Comparison of ENCODE assay signal across 33 mouse cellular contexts in genomic region chr9:103208802-103209423, GRCm38 (mm10). TPM values are rescaled to one million over a fixed set of nuclear protein-coding genes. Genes with fewer than 3 reads are reported as not detected.
DNase-seq lines count a peak whose midpoint lies in the region; ATAC-seq and TF ChIP-seq lines count a peak whose summit lies in the region.
"Had no signal": no experiment of that assay in that cellular context is flagged by ENCODE, and none has a peak within 500 bp of the region (broad histone marks: within the 10 kb centered on the region; RNA-seq: fewer than 3 reads in every experiment).

No protein-coding gene starts in this region.

- DNase-seq in forebrain, embryonic 14.5 days (ENCODE audit: low spot score): peak; percentile 14
- peak; percentile 36 for DNase-seq in midbrain, postnatal 0 days (ENCODE audit: low spot score)
- DNase-seq in midbrain, embryonic 10.5 days (ENCODE audit: low spot score): no peak
- peak; percentile 39 for DNase-seq in hindbrain, postnatal 0 days (ENCODE audit: low spot score)
- peak; percentile 24 for DNase-seq in yolk sac, embryonic 10.5 days (ENCODE audit: low spot score)
- no peak for DNase-seq in lung, postnatal 10 days
- no peak for DNase-seq in heart, postnatal 10 days
- DNase-seq: adrenal gland, postnatal 14 days; cerebellum, adult 11-12 months; cerebellum, adult 9-11 months; embryo, embryonic 11 days; gastrocnemius, postnatal 10 days; heart, postnatal 14 days; kidney, adult 2 months; kidney, postnatal 10 days; layer of hippocampus, postnatal 36 days; lung, embryonic 14.5 days had no signal

- TF ChIP-seq CTCF in midbrain, postnatal 0 days (IDR thresholded peaks at IDR 0.05): no peak
- no peak for TF ChIP-seq CTCF in hindbrain, postnatal 0 days (IDR thresholded peaks at IDR 0.05; ENCODE audit: low read depth)

- ATAC-seq in forebrain, embryonic 14.5 days: no peak
- no peak for ATAC-seq in forebrain, embryonic 12.5 days (ENCODE audit: low FRiP score)
- no peak for ATAC-seq in midbrain, postnatal 0 days (ENCODE audit: low FRiP score)
- peak; percentile 61; the same call in 1 of the 2 replicates for ATAC-seq in hindbrain, postnatal 0 days
- ATAC-seq: Patski had no signal

- 38% methylated on average over 6 of the region's 6 CpGs for WGBS in forebrain, embryonic 14.5 days
- WGBS in forebrain, embryonic 12.5 days: 50% methylated on average over 6 of the region's 6 CpGs
- 42% methylated on average over 6 of the region's 6 CpGs for WGBS in midbrain, postnatal 0 days
- WGBS in midbrain, embryonic 10.5 days: 60% methylated on average over 6 of the region's 6 CpGs
- 38% methylated on average over 6 of the region's 6 CpGs for WGBS in hindbrain, postnatal 0 days

- H3K27me3 ChIP-seq in forebrain, embryonic 14.5 days (replicated peaks; ENCODE audit: control insufficient read depth, insufficient read depth, low read length): no peaks in the 10 kb centered on the region
- no peaks in the 10 kb centered on the region for H3K27me3 ChIP-seq in forebrain, embryonic 12.5 days
- H3K27me3 ChIP-seq in midbrain, postnatal 0 days (ENCODE audit: insufficient read depth, low read length): no peaks in the 10 kb centered on the region
- H3K27me3 ChIP-seq in midbrain, embryonic 10.5 days (ENCODE audit: low read depth, poor library complexity, severe bottlenecking): no peaks in the 10 kb centered on the region
- no peaks in the 10 kb centered on the region for H3K27me3 ChIP-seq in hindbrain, postnatal 0 days (ENCODE audit: insufficient read depth, low read length)
- H3K27me3 ChIP-seq: embryonic facial prominence, embryonic 12.5 days; hindbrain, embryonic 15.5 days; intestine, embryonic 15.5 days; limb, embryonic 15.5 days; liver, embryonic 15.5 days; midbrain, embryonic 12.5 days; stomach, embryonic 15.5 days had no signal

- no peak overlapping the region for H3K4me2 ChIP-seq in forebrain, embryonic 14.5 days (ENCODE audit: low read length)
- H3K4me2 ChIP-seq in forebrain, embryonic 12.5 days: no peak overlapping the region
- H3K4me2 ChIP-seq in midbrain, postnatal 0 days (ENCODE audit: low read depth, low read length, poor library complexity, severe bottlenecking): no peak overlapping the region
- no peak overlapping the region for H3K4me2 ChIP-seq in hindbrain, postnatal 0 days (ENCODE audit: low read depth, low read length)
- H3K4me2 ChIP-seq: liver, embryonic 15.5 days had no signal

- no peaks in the 10 kb centered on the region for H3K4me1 ChIP-seq in forebrain, embryonic 14.5 days (ENCODE audit: control insufficient read depth, insufficient read depth, low read length)
- no peaks in the 10 kb centered on the region; the same call in 1 of the 2 replicates for H3K4me1 ChIP-seq in forebrain, embryonic 12.5 days
- H3K4me1 ChIP-seq in midbrain, postnatal 0 days (ENCODE audit: insufficient read depth, low read length): no peaks in the 10 kb centered on the region
- H3K4me1 ChIP-seq in midbrain, embryonic 10.5 days: peaks cover 7% of the 10 kb centered on the region; the same call in 1 of the 2 replicates
- H3K4me1 ChIP-seq in hindbrain, postnatal 0 days (ENCODE audit: insufficient read depth, low read length): no peaks in the 10 kb centered on the region
- H3K4me1 ChIP-seq: embryonic facial prominence, embryonic 12.5 days; hindbrain, embryonic 15.5 days; intestine, embryonic 15.5 days; limb, embryonic 10.5 days; limb, embryonic 15.5 days; stomach, embryonic 15.5 days had no signal

- no peaks in the 10 kb centered on the region for H3K9me3 ChIP-seq in forebrain, embryonic 14.5 days (replicated peaks; ENCODE audit: control insufficient read depth, low read length)
- H3K9me3 ChIP-seq in forebrain, embryonic 12.5 days: no peaks in the 10 kb centered on the region
- H3K9me3 ChIP-seq in midbrain, postnatal 0 days (ENCODE audit: low read length): no peaks in the 10 kb centered on the region
- H3K9me3 ChIP-seq in midbrain, embryonic 10.5 days (replicated peaks): no peaks in the 10 kb centered on the region
- H3K9me3 ChIP-seq in hindbrain, postnatal 0 days (ENCODE audit: low read length): no peaks in the 10 kb centered on the region
- H3K9me3 ChIP-seq: embryonic facial prominence, embryonic 12.5 days; heart, embryonic 13.5 days; hindbrain, embryonic 15.5 days; intestine, embryonic 15.5 days; limb, embryonic 10.5 days; limb, embryonic 15.5 days; liver, embryonic 15.5 days; midbrain, embryonic 12.5 days; stomach, embryonic 15.5 days had no signal

- H3K36me3 ChIP-seq in forebrain, embryonic 14.5 days (ENCODE audit: control insufficient read depth, insufficient read depth, low read length): no peaks in the 10 kb centered on the region
- no peaks in the 10 kb centered on the region for H3K36me3 ChIP-seq in forebrain, embryonic 12.5 days (replicated peaks)
- H3K36me3 ChIP-seq in midbrain, postnatal 0 days (ENCODE audit: insufficient read depth, low read length): no peaks in the 10 kb centered on the region
- H3K36me3 ChIP-seq in midbrain, embryonic 10.5 days: no peaks in the 10 kb centered on the region
- no peaks in the 10 kb centered on the region for H3K36me3 ChIP-seq in hindbrain, postnatal 0 days (ENCODE audit: insufficient read depth, low read length)
- H3K36me3 ChIP-seq: embryonic facial prominence, embryonic 12.5 days; G1E; heart, embryonic 13.5 days; hindbrain, embryonic 15.5 days; intestine, embryonic 15.5 days; limb, embryonic 10.5 days; limb, embryonic 15.5 days; liver, embryonic 15.5 days; midbrain, embryonic 12.5 days; stomach, embryonic 15.5 days had no signal

- H3K27ac ChIP-seq in forebrain, embryonic 14.5 days (ENCODE audit: low read depth, low read length): no peak overlapping the region
- no peak overlapping the region for H3K27ac ChIP-seq in forebrain, embryonic 12.5 days
- no peak overlapping the region for H3K27ac ChIP-seq in midbrain, postnatal 0 days (ENCODE audit: low read depth, low read length)
- H3K27ac ChIP-seq in midbrain, embryonic 10.5 days (replicated peaks): no peak overlapping the region
- H3K27ac ChIP-seq in hindbrain, postnatal 0 days: no peak overlapping the region
- H3K27ac ChIP-seq: embryonic facial prominence, embryonic 12.5 days; heart, embryonic 13.5 days; hindbrain, embryonic 15.5 days; intestine, embryonic 15.5 days; limb, embryonic 10.5 days; limb, embryonic 15.5 days; liver, embryonic 15.5 days; midbrain, embryonic 12.5 days; stomach, embryonic 15.5 days had no signal

- no peak overlapping the region for H3K9ac ChIP-seq in forebrain, embryonic 14.5 days (ENCODE audit: low read length)
- no peak overlapping the region for H3K9ac ChIP-seq in forebrain, embryonic 12.5 days
- no peak overlapping the region for H3K9ac ChIP-seq in midbrain, postnatal 0 days (replicated peaks; ENCODE audit: low read length, poor library complexity, severe bottlenecking)
- no peak overlapping the region for H3K9ac ChIP-seq in hindbrain, postnatal 0 days (replicated peaks; ENCODE audit: low read length)
- H3K9ac ChIP-seq: embryonic facial prominence, embryonic 12.5 days; hindbrain, embryonic 15.5 days; intestine, embryonic 15.5 days; limb, embryonic 15.5 days; liver, embryonic 15.5 days; lung, embryonic 14.5 days; midbrain, embryonic 12.5 days; stomach, embryonic 15.5 days had no signal

- intact Hi-C loops in heart, postnatal 10 days (cut with DNase I): no loop called here

- no peak overlapping the region for H3K4me3 ChIP-seq in forebrain, embryonic 14.5 days (ENCODE audit: low read depth, low read length)
- no peak overlapping the region for H3K4me3 ChIP-seq in forebrain, embryonic 12.5 days (replicated peaks)
- H3K4me3 ChIP-seq in midbrain, postnatal 0 days (ENCODE audit: low read depth, low read length): no peak overlapping the region
- H3K4me3 ChIP-seq in midbrain, embryonic 10.5 days: no peak overlapping the region
- H3K4me3 ChIP-seq in hindbrain, postnatal 0 days (ENCODE audit: low read length): no peak overlapping the region
- H3K4me3 ChIP-seq: embryonic facial prominence, embryonic 12.5 days; hindbrain, embryonic 15.5 days; intestine, embryonic 15.5 days; limb, embryonic 10.5 days; liver, embryonic 15.5 days; stomach, embryonic 15.5 days had no signal

RNA-seq across cellular contexts. Expression of gene Srprb, which starts 7.0 kb away (rescaled TPM):
- polyA plus RNA-seq in forebrain, embryonic 14.5 days (2014; fragmentation: Nextera tagmentation; extraction: Ambion mirVana): 55.8 and 61.7 TPM in 2 replicates
- 50.3 and 50.9 TPM in 2 replicates for polyA plus RNA-seq in forebrain, embryonic 12.5 days (2016; fragmentation: Nextera tagmentation; extraction: Ambion mirVana)
- total RNA-seq in midbrain, postnatal 0 days (2014; rRNA removed): 50.7 and 52.5 TPM in 2 replicates
- polyA plus RNA-seq in midbrain, postnatal 0 days (2015; fragmentation: Nextera tagmentation; extraction: Ambion mirVana): 44.5 and 49.7 TPM in 2 replicates
- polyA plus RNA-seq in midbrain, embryonic 10.5 days (2016; fragmentation: Nextera tagmentation; extraction: Ambion mirVana): 68.2 and 68.4 TPM in 2 replicates
- 55.3 and 58.1 TPM in 2 replicates for total RNA-seq in hindbrain, postnatal 0 days (2014; rRNA removed)
- polyA plus RNA-seq in hindbrain, postnatal 0 days (2015; fragmentation: Nextera tagmentation; extraction: Ambion mirVana): 43.1 and 44.3 TPM in 2 replicates
- 10 to 100 TPM; 18.8 to 22.2 TPM for total RNA-seq in heart, postnatal 10 days (2021)

RNA-seq across cellular contexts. Expression of gene Gm20425, which starts 21.2 kb away (rescaled TPM):
- polyA plus RNA-seq in forebrain, embryonic 14.5 days (2014; fragmentation: Nextera tagmentation; extraction: Ambion mirVana): 0.63 and 2.7 TPM in 2 replicates
- polyA plus RNA-seq in forebrain, embryonic 12.5 days (2016; fragmentation: Nextera tagmentation; extraction: Ambion mirVana): 3.3 and 4.5 TPM in 2 replicates
- 3.0 TPM in 1 of 2 replicates, not detected in the other for total RNA-seq in midbrain, postnatal 0 days (2014; rRNA removed)
- polyA plus RNA-seq in midbrain, postnatal 0 days (2015; fragmentation: Nextera tagmentation; extraction: Ambion mirVana): 2.1 and 4.5 TPM in 2 replicates
- polyA plus RNA-seq in midbrain, embryonic 10.5 days (2016; fragmentation: Nextera tagmentation; extraction: Ambion mirVana): 0.75 TPM in 1 of 2 replicates, not detected in the other
- total RNA-seq in hindbrain, postnatal 0 days (2014; rRNA removed): 0.99 and 3.7 TPM in 2 replicates
- polyA plus RNA-seq in hindbrain, postnatal 0 days (2015; fragmentation: Nextera tagmentation; extraction: Ambion mirVana): 3.3 and 5.2 TPM in 2 replicates
- 1 to 10 TPM; 6.2 to 7.6 TPM for total RNA-seq in heart, postnatal 10 days (2021)
- total RNA-seq: G1E; megakaryocyte progenitor cell, adult 5-6 weeks had no signal
- polyA plus RNA-seq: C2C12; G1E; heart, embryonic 13.5 days; hindbrain, embryonic 15.5 days; kidney, adult 2 months; large intestine, adult 2 months; limb, embryonic 10.5 days; lung, embryonic 14.5 days; Patski; urinary bladder, adult 2 months had no signal

RNA-seq across cellular contexts. Expression of gene Trf, which starts 21.3 kb away (rescaled TPM):
- polyA plus RNA-seq in forebrain, embryonic 14.5 days (2014; fragmentation: Nextera tagmentation; extraction: Ambion mirVana): 30.0 and 41.3 TPM in 2 replicates
- 12.9 and 13.2 TPM in 2 replicates for polyA plus RNA-seq in forebrain, embryonic 12.5 days (2016; fragmentation: Nextera tagmentation; extraction: Ambion mirVana)
- total RNA-seq in midbrain, postnatal 0 days (2014; rRNA removed): 14.2 and 29.9 TPM in 2 replicates
- polyA plus RNA-seq in midbrain, postnatal 0 days (2015; fragmentation: Nextera tagmentation; extraction: Ambion mirVana): 22.5 and 22.7 TPM in 2 replicates
- polyA plus RNA-seq in midbrain, embryonic 10.5 days (2016; fragmentation: Nextera tagmentation; extraction: Ambion mirVana): 14.6 and 20.6 TPM in 2 replicates
- 20.2 and 44.2 TPM in 2 replicates for total RNA-seq in hindbrain, postnatal 0 days (2014; rRNA removed)
- polyA plus RNA-seq in hindbrain, postnatal 0 days (2015; fragmentation: Nextera tagmentation; extraction: Ambion mirVana): 42.1 and 45.4 TPM in 2 replicates
- 10 to 100 TPM; 29.4 to 36.3 TPM for total RNA-seq in heart, postnatal 10 days (2021)
- polyA plus RNA-seq: C2C12, Patski had no signal

Comparison
In these comparisons a context has a peak if more than half of its experiments do, and no peak if none do; other contexts are left out.
1. DNase-seq: peak in forebrain, embryonic 14.5 days (single experiment), midbrain, postnatal 0 days (single experiment), hindbrain, postnatal 0 days (single experiment) and yolk sac, embryonic 10.5 days (single experiment); none in midbrain, embryonic 10.5 days (single experiment), lung, postnatal 10 days (single experiment) and heart, postnatal 10 days (0 of 2).